Mouse (Mus musculus) midbrain, embryonic 12.5 days (tissue): ENCODE results near the gene Tmsb15l. TPM values are rescaled to one million over a fixed set of nuclear protein-coding genes. Genes with fewer than 3 reads are reported as not detected.

ENCODE experiments used
- ATAC-seq: fragments of 200-750 bp; cut with Nextera tagmentation; 2 replicates; pipeline ENCODE4 v1.8.0; 2017; ENCODE audit warnings: low read depth, moderate TSS enrichment, moderate library complexity; ENCODE audit not compliant: low FRiP score
- H3K27ac ChIP-seq: fragments of 300-500 bp; sonication (generic); replicated peaks from 2 replicates; pipeline ENCODE4 v1.5.1; 2016; ENCODE audit warnings: mild to moderate bottlenecking
- H3K27me3 ChIP-seq: fragments of 300-500 bp; sonication (generic); 2 replicates; pipeline ENCODE4 v1.6.1; 2016; ENCODE audit warnings: mild to moderate bottlenecking
- H3K36me3 ChIP-seq: fragments of 300-500 bp; sonication (generic); 2 replicates; pipeline ENCODE4 v1.6.1; 2016
- H3K4me1 ChIP-seq: fragments of 300-500 bp; sonication (generic); 2 replicates; pipeline ENCODE4 v1.6.1; 2016
- H3K4me2 ChIP-seq: fragments of 300-500 bp; sonication (generic); replicated peaks from 2 replicates; pipeline ENCODE4 v1.6.1; 2016; ENCODE audit warnings: mild to moderate bottlenecking, moderate library complexity
- H3K4me3 ChIP-seq: fragments of 300-500 bp; sonication (generic); 2 replicates; pipeline ENCODE4 v1.5.1; 2016; ENCODE audit warnings: mild to moderate bottlenecking
- H3K9ac ChIP-seq: fragments of 300-500 bp; sonication (generic); replicated peaks from 2 replicates; pipeline ENCODE4 v1.6.1; 2016; ENCODE audit warnings: mild to moderate bottlenecking, moderate library complexity
- H3K9me3 ChIP-seq: fragments of 300-500 bp; sonication (generic); 2 replicates; pipeline ENCODE4 v1.6.1; 2016; ENCODE audit warnings: mild to moderate bottlenecking
- WGBS: fragments of 180-500 bp; shearing (Covaris S2); methylation state at CpG from one replicate; pipeline ENCODE4 v1.1.7; 2016; 5-methylcytosine and 5-hydroxymethylcytosine counted together
- polyA plus RNA-seq: library from polyadenylated mRNA; unstranded; fragments of >200 nt; fragmentation: Nextera tagmentation; extraction: Ambion mirVana; gene quantifications from 2 replicates; pipeline ENCODE4 v1.2.1, GENCODE M21; 2016

Gene Tmsb15l
- polyA plus RNA-seq = 7.8 and 9.3 TPM in 2 replicates

- no peaks in the 10 kb centered on the region for H3K4me1 ChIP-seq
- ATAC-seq = peak; percentile 100
- peak within 1 kb of the TSS; percentile 45 for H3K4me3 ChIP-seq
- H3K4me2 ChIP-seq = peak within 1 kb of the TSS; percentile 53
- WGBS = 33% methylated on average over 15 of the region's 15 CpGs
- no peaks in the 10 kb centered on the region for H3K36me3 ChIP-seq
- H3K27me3 ChIP-seq = no peaks in the 10 kb centered on the region
- H3K9ac ChIP-seq = peak within 1 kb of the TSS; percentile 46
- H3K9me3 ChIP-seq = no peaks in the 10 kb centered on the region
- no peak within 1 kb of the TSS for H3K27ac ChIP-seq
These were observed at the start of gene Tmsb15l, which contains the start of gene Tmsb15b1 for GRCm38 (mm10) chrX:136976424-136977084. TSS of gene Tmsb15l (minus strand) at chrX:136976869. TSS of gene Tmsb15b1 (minus strand) at chrX:136976874.

- 21% methylated on average over 1 of the region's 1 CpGs for whole genome bisulfite sequencing
- Histone ChIP-seq H3K27me3 (no peaks in the 10 kb centered on the region), H3K4me2 (no peak overlapping the region), H3K4me1 (no peaks in the 10 kb centered on the region), H3K9ac (no peak overlapping the region), H3K27ac (no peak overlapping the region), H3K4me3 (no peak overlapping the region), H3K9me3 (no peaks in the 10 kb centered on the region), H3K36me3 (no peaks in the 10 kb centered on the region)
- no peak for ATAC-seq
These were observed 42.6 kb upstream of the Tmsb15l start for GRCm38 (mm10) chrX:137019310-137019709.

- no peaks in the 10 kb centered on the region for H3K36me3 ChIP-seq
- no peak overlapping the region for H3K4me3 ChIP-seq
- H3K27me3 ChIP-seq = no peaks in the 10 kb centered on the region
- 79% methylated on average over 1 of the region's 1 CpGs for WGBS
- no peak for ATAC-seq
- H3K27ac ChIP-seq = no peak overlapping the region
- H3K4me1 ChIP-seq = no peaks in the 10 kb centered on the region
- no peak overlapping the region for H3K4me2 ChIP-seq
- no peak overlapping the region for H3K9ac ChIP-seq
- H3K9me3 ChIP-seq = no peaks in the 10 kb centered on the region
These were observed 41.0 kb upstream of the Tmsb15l start for GRCm38 (mm10) chrX:137017668-137018067.

GRCm38 (mm10) chrX:137015099-137015709, 38.5 kb upstream of the Tmsb15l start:
- Histone ChIP-seq H3K4me3 (no peak overlapping the region), H3K27ac (no peak overlapping the region), H3K36me3 (no peaks in the 10 kb centered on the region), H3K4me1 (no peaks in the 10 kb centered on the region), H3K9me3 (no peaks in the 10 kb centered on the region), H3K4me2 (no peak overlapping the region), H3K9ac (no peak overlapping the region), H3K27me3 (no peaks in the 10 kb centered on the region)
- ATAC-seq = no peak
- 60% methylated on average over 6 of the region's 6 CpGs for WGBS

GRCm38 (mm10) chrX:136996256-136996655, 19.6 kb upstream of the Tmsb15l start:
- no peaks in the 10 kb centered on the region for H3K36me3 ChIP-seq
- no peak overlapping the region for H3K9ac ChIP-seq
- H3K4me3 ChIP-seq = no peak overlapping the region
- peaks cover 11% of the 10 kb centered on the region for H3K27me3 ChIP-seq
- no peaks in the 10 kb centered on the region for H3K9me3 ChIP-seq
- H3K27ac ChIP-seq = no peak overlapping the region
- H3K4me2 ChIP-seq = no peak overlapping the region
- H3K4me1 ChIP-seq = 0 out of 2 replicates have a peak, but pooled peaks cover 9% of the 10 kb centered on the region
- no peak for ATAC-seq
- WGBS = 86% methylated on average over 2 of the region's 2 CpGs

- Histone ChIP-seq H3K36me3 (no peaks in the 10 kb centered on the region), H3K9me3 (no peaks in the 10 kb centered on the region), H3K4me3 (peak overlapping the region; percentile 46), H3K27ac (peak overlapping the region; percentile 82), H3K4me2 (peak overlapping the region; percentile 56), H3K9ac (peak overlapping the region; percentile 39), H3K4me1 (0 out of 2 replicates have a peak, but pooled peaks cover 9% of the 10 kb centered on the region), H3K27me3 (peaks cover 16% of the 10 kb centered on the region)
- 30% methylated on average over 14 of the region's 14 CpGs for WGBS
- ATAC-seq = no peak
These were observed 17.0 kb upstream of the Tmsb15l start for GRCm38 (mm10) chrX:136993641-136994040.

GRCm38 (mm10) chrX:136992978-136993547, 16.4 kb upstream of the Tmsb15l start, which contains the start of gene Zcchc18:
TSS of gene Zcchc18 (plus strand) at chrX:136993155.
- H3K9ac ChIP-seq = peak within 1 kb of the TSS; percentile 41
- peak within 1 kb of the TSS; percentile 82 for H3K27ac ChIP-seq
- peak within 1 kb of the TSS; percentile 46 for H3K4me3 ChIP-seq
- H3K36me3 ChIP-seq = no peaks in the 10 kb centered on the region
- 0 out of 2 replicates have a peak, but pooled peaks cover 9% of the 10 kb centered on the region for H3K4me1 ChIP-seq
- ATAC-seq = peak; percentile 100
- H3K27me3 ChIP-seq = peaks cover 16% of the 10 kb centered on the region
- H3K9me3 ChIP-seq = no peaks in the 10 kb centered on the region
- peak within 1 kb of the TSS; percentile 56 for H3K4me2 ChIP-seq
- WGBS = 30% methylated on average over 26 of the region's 26 CpGs

GRCm38 (mm10) chrX:136992191-136992965, 15.7 kb upstream of the Tmsb15l start:
- peak overlapping the region; percentile 46 for H3K4me3 ChIP-seq
- WGBS = 25% methylated on average over 19 of the region's 19 CpGs
- H3K4me2 ChIP-seq = peak overlapping the region; percentile 56
- peak overlapping the region; percentile 41; the same call in 1 of the 2 replicates for H3K9ac ChIP-seq
- peaks cover 16% of the 10 kb centered on the region for H3K27me3 ChIP-seq
- H3K9me3 ChIP-seq = no peaks in the 10 kb centered on the region
- H3K36me3 ChIP-seq = no peaks in the 10 kb centered on the region
- H3K4me1 ChIP-seq = 0 out of 2 replicates have a peak, but pooled peaks cover 9% of the 10 kb centered on the region
- ATAC-seq = peak; percentile 63
- H3K27ac ChIP-seq = peak overlapping the region; percentile 82

- H3K4me1 ChIP-seq = 0 out of 2 replicates have a peak, but pooled peaks cover 9% of the 10 kb centered on the region
- no peak overlapping the region for H3K9ac ChIP-seq
- no peaks in the 10 kb centered on the region for H3K9me3 ChIP-seq
- ATAC-seq = no peak
- no peaks in the 10 kb centered on the region for H3K36me3 ChIP-seq
- H3K27me3 ChIP-seq = peaks cover 16% of the 10 kb centered on the region
- no peak overlapping the region for H3K4me3 ChIP-seq
- H3K4me2 ChIP-seq = no peak overlapping the region
- 38% methylated on average over 2 of the region's 2 CpGs for WGBS
- no peak overlapping the region for H3K27ac ChIP-seq
These were observed 14.6 kb upstream of the Tmsb15l start for GRCm38 (mm10) chrX:136991274-136991673.

- Histone ChIP-seq H3K9ac (no peak overlapping the region), H3K4me3 (no peak overlapping the region), H3K36me3 (no peaks in the 10 kb centered on the region), H3K27ac (no peak overlapping the region), H3K4me2 (no peak overlapping the region), H3K27me3 (peaks cover 3% of the 10 kb centered on the region; the same call in 1 of the 2 replicates), H3K9me3 (no peaks in the 10 kb centered on the region), H3K4me1 (no peaks in the 10 kb centered on the region)
- ATAC-seq = no peak
These were observed 9.4 kb upstream of the Tmsb15l start for GRCm38 (mm10) chrX:136986039-136986438.

GRCm38 (mm10) chrX:136978616-136979015, 1.9 kb upstream of the Tmsb15l start:
- no peak overlapping the region for H3K27ac ChIP-seq
- no peaks in the 10 kb centered on the region for H3K9me3 ChIP-seq
- no peaks in the 10 kb centered on the region for H3K36me3 ChIP-seq
- no peak overlapping the region for H3K9ac ChIP-seq
- ATAC-seq = no peak
- H3K4me1 ChIP-seq = no peaks in the 10 kb centered on the region
- no peak overlapping the region for H3K4me3 ChIP-seq
- no peak overlapping the region for H3K4me2 ChIP-seq
- H3K27me3 ChIP-seq = no peaks in the 10 kb centered on the region
